Mouse (Mus musculus): ENCODE data around the gene Rab20. TPM values are rescaled to one million over a fixed set of nuclear protein-coding genes. Genes with fewer than 3 reads are reported as not detected.

Gene Rab20
- 0.53 and 0.77 TPM in 2 replicates for polyA plus RNA-seq (2015; fragmentation: Nextera tagmentation; extraction: Ambion mirVana)

- Histone ChIP-seq H3K9ac (ENCODE audit: low read depth, low read length) (peak within 1 kb of the TSS; percentile 52), H3K36me3 (ENCODE audit: control insufficient read depth, insufficient read depth, low read length) (no peaks in the 10 kb centered on the region), H3K4me2 (ENCODE audit: low read length) (peak within 1 kb of the TSS; percentile 99), H3K27ac (ENCODE audit: low read length) (no peak within 1 kb of the TSS), H3K4me3 (ENCODE audit: low read depth, low read length) (peak within 1 kb of the TSS; percentile 47), H3K27me3 (ENCODE audit: control insufficient read depth, insufficient read depth, low read depth, low read length) (peaks cover 63% of the 10 kb centered on the region), H3K9me3 (replicated peaks; ENCODE audit: control insufficient read depth, low read length, poor library complexity, severe bottlenecking) (no peaks in the 10 kb centered on the region), H3K4me1 (ENCODE audit: control insufficient read depth, insufficient read depth, low read length) (peaks cover 17% of the 10 kb centered on the region)
- peak; percentile 58; the same call in 1 of the 2 replicates for ATAC-seq
- under 1% methylated on average over 69 of the region's 69 CpGs for WGBS
These were observed at the start of gene Rab20 for GRCm38 (mm10) chr8:11477811-11478761. Gene Rab20 (minus strand): TSS chr8:11478710.

GRCm38 (mm10) chr8:11523331-11523730, 44.8 kb upstream of the Rab20 start:
- H3K4me3 ChIP-seq (ENCODE audit: low read depth, low read length) = no peak overlapping the region
- no peak for ATAC-seq
- 96% methylated on average over 3 of the region's 3 CpGs for WGBS
- no peak overlapping the region for H3K9ac ChIP-seq (ENCODE audit: low read depth, low read length)
- no peaks in the 10 kb centered on the region for H3K9me3 ChIP-seq (replicated peaks; ENCODE audit: control insufficient read depth, low read length, poor library complexity, severe bottlenecking)
- H3K27me3 ChIP-seq (ENCODE audit: control insufficient read depth, insufficient read depth, low read depth, low read length) = no peaks in the 10 kb centered on the region
- no peaks in the 10 kb centered on the region for H3K4me1 ChIP-seq (ENCODE audit: control insufficient read depth, insufficient read depth, low read length)
- no peak overlapping the region for H3K4me2 ChIP-seq (ENCODE audit: low read length)
- H3K27ac ChIP-seq (ENCODE audit: low read length) = no peak overlapping the region
- peaks cover 15% of the 10 kb centered on the region for H3K36me3 ChIP-seq (ENCODE audit: control insufficient read depth, insufficient read depth, low read length)

GRCm38 (mm10) chr8:11518676-11519075, 40.2 kb upstream of the Rab20 start:
- Histone ChIP-seq H3K27ac (ENCODE audit: low read length) (no peak overlapping the region), H3K4me2 (ENCODE audit: low read length) (no peak overlapping the region), H3K27me3 (ENCODE audit: control insufficient read depth, insufficient read depth, low read depth, low read length) (no peaks in the 10 kb centered on the region), H3K4me1 (ENCODE audit: control insufficient read depth, insufficient read depth, low read length) (no peaks in the 10 kb centered on the region), H3K36me3 (ENCODE audit: control insufficient read depth, insufficient read depth, low read length) (peaks cover 41% of the 10 kb centered on the region), H3K4me3 (ENCODE audit: low read depth, low read length) (no peak overlapping the region), H3K9me3 (replicated peaks; ENCODE audit: control insufficient read depth, low read length, poor library complexity, severe bottlenecking) (no peaks in the 10 kb centered on the region), H3K9ac (ENCODE audit: low read depth, low read length) (no peak overlapping the region)
- 87% methylated on average over 11 of the region's 11 CpGs for WGBS
- ATAC-seq = no peak

GRCm38 (mm10) chr8:11518056-11518396, 39.5 kb upstream of the Rab20 start:
- WGBS = 91% methylated on average over 6 of the region's 6 CpGs
- no peak overlapping the region for H3K27ac ChIP-seq (ENCODE audit: low read length)
- H3K9me3 ChIP-seq (replicated peaks; ENCODE audit: control insufficient read depth, low read length, poor library complexity, severe bottlenecking) = no peaks in the 10 kb centered on the region
- no peaks in the 10 kb centered on the region for H3K27me3 ChIP-seq (ENCODE audit: control insufficient read depth, insufficient read depth, low read depth, low read length)
- peaks cover 45% of the 10 kb centered on the region for H3K36me3 ChIP-seq (ENCODE audit: control insufficient read depth, insufficient read depth, low read length)
- no peak overlapping the region for H3K4me2 ChIP-seq (ENCODE audit: low read length)
- H3K4me1 ChIP-seq (ENCODE audit: control insufficient read depth, insufficient read depth, low read length) = no peaks in the 10 kb centered on the region
- ATAC-seq = no peak
- H3K9ac ChIP-seq (ENCODE audit: low read depth, low read length) = no peak overlapping the region
- no peak overlapping the region for H3K4me3 ChIP-seq (ENCODE audit: low read depth, low read length)

- Histone ChIP-seq H3K9ac (ENCODE audit: low read depth, low read length) (no peak overlapping the region), H3K4me1 (ENCODE audit: control insufficient read depth, insufficient read depth, low read length) (no peaks in the 10 kb centered on the region), H3K36me3 (ENCODE audit: control insufficient read depth, insufficient read depth, low read length) (peaks cover 47% of the 10 kb centered on the region), H3K4me2 (ENCODE audit: low read length) (no peak overlapping the region), H3K27ac (ENCODE audit: low read length) (no peak overlapping the region), H3K9me3 (replicated peaks; ENCODE audit: control insufficient read depth, low read length, poor library complexity, severe bottlenecking) (no peaks in the 10 kb centered on the region), H3K27me3 (ENCODE audit: control insufficient read depth, insufficient read depth, low read depth, low read length) (no peaks in the 10 kb centered on the region), H3K4me3 (ENCODE audit: low read depth, low read length) (no peak overlapping the region)
- WGBS = 90% methylated on average over 16 of the region's 16 CpGs
- no peak for ATAC-seq
These were observed 39.0 kb upstream of the Rab20 start for GRCm38 (mm10) chr8:11517366-11518055.

GRCm38 (mm10) chr8:11516292-11516691, 37.8 kb upstream of the Rab20 start:
- no peaks in the 10 kb centered on the region for H3K27me3 ChIP-seq (ENCODE audit: control insufficient read depth, insufficient read depth, low read depth, low read length)
- H3K9me3 ChIP-seq (replicated peaks; ENCODE audit: control insufficient read depth, low read length, poor library complexity, severe bottlenecking) = no peaks in the 10 kb centered on the region
- H3K9ac ChIP-seq (ENCODE audit: low read depth, low read length) = no peak overlapping the region
- ATAC-seq = no peak
- H3K36me3 ChIP-seq (ENCODE audit: control insufficient read depth, insufficient read depth, low read length) = peaks cover 53% of the 10 kb centered on the region
- no peak overlapping the region for H3K27ac ChIP-seq (ENCODE audit: low read length)
- no peak overlapping the region for H3K4me3 ChIP-seq (ENCODE audit: low read depth, low read length)
- no peaks in the 10 kb centered on the region for H3K4me1 ChIP-seq (ENCODE audit: control insufficient read depth, insufficient read depth, low read length)
- WGBS = 97% methylated on average over 9 of the region's 9 CpGs
- H3K4me2 ChIP-seq (ENCODE audit: low read length) = no peak overlapping the region

- H3K27ac ChIP-seq (ENCODE audit: low read length) = no peak overlapping the region
- 91% methylated on average over 5 of the region's 5 CpGs for WGBS
- no peak overlapping the region for H3K9ac ChIP-seq (ENCODE audit: low read depth, low read length)
- no peak for ATAC-seq
- no peak overlapping the region for H3K4me2 ChIP-seq (ENCODE audit: low read length)
- H3K4me3 ChIP-seq (ENCODE audit: low read depth, low read length) = no peak overlapping the region
- H3K4me1 ChIP-seq (ENCODE audit: control insufficient read depth, insufficient read depth, low read length) = no peaks in the 10 kb centered on the region
- no peaks in the 10 kb centered on the region for H3K27me3 ChIP-seq (ENCODE audit: control insufficient read depth, insufficient read depth, low read depth, low read length)
- H3K9me3 ChIP-seq (replicated peaks; ENCODE audit: control insufficient read depth, low read length, poor library complexity, severe bottlenecking) = no peaks in the 10 kb centered on the region
- H3K36me3 ChIP-seq (ENCODE audit: control insufficient read depth, insufficient read depth, low read length) = peaks cover 55% of the 10 kb centered on the region
These were observed 34.7 kb upstream of the Rab20 start for GRCm38 (mm10) chr8:11513247-11513646.

GRCm38 (mm10) chr8:11512711-11513110, 34.2 kb upstream of the Rab20 start:
- ATAC-seq = no peak
- H3K4me2 ChIP-seq (ENCODE audit: low read length) = no peak overlapping the region
- no peaks in the 10 kb centered on the region for H3K27me3 ChIP-seq (ENCODE audit: control insufficient read depth, insufficient read depth, low read depth, low read length)
- H3K36me3 ChIP-seq (ENCODE audit: control insufficient read depth, insufficient read depth, low read length) = peaks cover 51% of the 10 kb centered on the region
- no peaks in the 10 kb centered on the region for H3K4me1 ChIP-seq (ENCODE audit: control insufficient read depth, insufficient read depth, low read length)
- H3K9ac ChIP-seq (ENCODE audit: low read depth, low read length) = no peak overlapping the region
- WGBS = 86% methylated on average over 9 of the region's 9 CpGs
- H3K27ac ChIP-seq (ENCODE audit: low read length) = no peak overlapping the region
- H3K9me3 ChIP-seq (replicated peaks; ENCODE audit: control insufficient read depth, low read length, poor library complexity, severe bottlenecking) = no peaks in the 10 kb centered on the region
- H3K4me3 ChIP-seq (ENCODE audit: low read depth, low read length) = no peak overlapping the region

GRCm38 (mm10) chr8:11510971-11511370, 32.5 kb upstream of the Rab20 start:
- Histone ChIP-seq H3K9ac (ENCODE audit: low read depth, low read length) (no peak overlapping the region), H3K4me3 (ENCODE audit: low read depth, low read length) (no peak overlapping the region), H3K4me2 (ENCODE audit: low read length) (no peak overlapping the region), H3K4me1 (ENCODE audit: control insufficient read depth, insufficient read depth, low read length) (no peaks in the 10 kb centered on the region), H3K36me3 (ENCODE audit: control insufficient read depth, insufficient read depth, low read length) (peaks cover 51% of the 10 kb centered on the region), H3K27ac (ENCODE audit: low read length) (no peak overlapping the region), H3K9me3 (replicated peaks; ENCODE audit: control insufficient read depth, low read length, poor library complexity, severe bottlenecking) (no peaks in the 10 kb centered on the region), H3K27me3 (ENCODE audit: control insufficient read depth, insufficient read depth, low read depth, low read length) (no peaks in the 10 kb centered on the region)
- WGBS = 93% methylated on average over 5 of the region's 5 CpGs
- no peak for ATAC-seq
